Mouse (Mus musculus) ovary, postnatal 10 days (tissue): ENCODE data around the gene Gm37240.
"Not testable (repeated sequence)": the region's sequence is repeated elsewhere in the genome, so short reads cannot be mapped to it uniquely, and the experiment has no call there.

Experiments used
- DNase-seq: peaks from one replicate; pipeline ENCODE4 v3.0.0; 2022; ENCODE audit warnings: low spot score

The Gm37240 gene

GRCm38 (mm10) chr3:85572502-85572901 is 314.8 kb downstream of the Gm37240 start:
- not testable (repeated sequence) for DNase-seq

- no peak for DNase-seq
Measured at GRCm38 (mm10) chr3:85571276-85571675, 316.0 kb downstream of the Gm37240 start.

- no peak for DNase-seq
Measured at GRCm38 (mm10) chr3:85564603-85565002, 322.7 kb downstream of the Gm37240 start.

- no peak for DNase-seq
Measured at GRCm38 (mm10) chr3:85553731-85554277, 333.5 kb downstream of the Gm37240 start.

- no peak for DNase-seq
Measured at GRCm38 (mm10) chr3:85551352-85551751, 336.0 kb downstream of the Gm37240 start.

GRCm38 (mm10) chr3:85550312-85550711 is 337.0 kb downstream of the Gm37240 start:
- no peak for DNase-seq

- DNase-seq, result no peak
Measured at GRCm38 (mm10) chr3:85543652-85544051, 343.7 kb downstream of the Gm37240 start.

GRCm38 (mm10) chr3:85542765-85543164 is 344.6 kb downstream of the Gm37240 start:
- no peak for DNase-seq

- no peak for DNase-seq
Measured at GRCm38 (mm10) chr3:85535621-85536520, 351.4 kb downstream of the Gm37240 start.

- DNase-seq, result no peak
Measured at GRCm38 (mm10) chr3:85535042-85535441, 352.3 kb downstream of the Gm37240 start.

GRCm38 (mm10) chr3:85532376-85532775 is 354.9 kb downstream of the Gm37240 start:
- DNase-seq, result no peak

GRCm38 (mm10) chr3:85530601-85531161 is 356.6 kb downstream of the Gm37240 start:
- no peak for DNase-seq

- DNase-seq, result no peak
Measured at GRCm38 (mm10) chr3:85521311-85521907, 365.9 kb downstream of the Gm37240 start.

- no peak for DNase-seq
Measured at GRCm38 (mm10) chr3:85518668-85519067, 368.6 kb downstream of the Gm37240 start.

- no peak for DNase-seq
Measured at GRCm38 (mm10) chr3:85518072-85518471, 369.2 kb downstream of the Gm37240 start.

GRCm38 (mm10) chr3:85516739-85517396 is 370.4 kb downstream of the Gm37240 start:
- no peak for DNase-seq

- no peak for DNase-seq
Measured at GRCm38 (mm10) chr3:85514700-85515099, 372.6 kb downstream of the Gm37240 start.

- no peak for DNase-seq
Measured at GRCm38 (mm10) chr3:85508717-85509279, 378.5 kb downstream of the Gm37240 start.

- no peak for DNase-seq
Measured at GRCm38 (mm10) chr3:85500096-85500495, 387.2 kb downstream of the Gm37240 start.

- no peak for DNase-seq
Measured at GRCm38 (mm10) chr3:85496146-85496545, 391.2 kb downstream of the Gm37240 start.

- no peak for DNase-seq
Measured at GRCm38 (mm10) chr3:85493796-85494195, 393.5 kb downstream of the Gm37240 start.

- DNase-seq, result no peak
Measured at GRCm38 (mm10) chr3:85490204-85490603, 397.1 kb downstream of the Gm37240 start.
